Mouse (Mus musculus) neutrophil, adult 5-6 weeks (primary cell): Measurements from ENCODE around the gene Elmod3. TPM values are rescaled to one million over a fixed set of nuclear protein-coding genes. Genes with fewer than 3 reads are reported as not detected.
A peak's percentile ranks its signal among the peaks of the same experiment; 100 is the strongest.

ENCODE experiments used
- ATAC-seq: fragments of 151-379, 151-347 bp; 2 replicates; pipeline ENCODE4 v1.8.0; 2017; ENCODE audit warnings: mild to moderate bottlenecking, moderate TSS enrichment; ENCODE audit not compliant: insufficient number of reproducible peaks, poor library complexity, low FRiP score, severe bottlenecking; ENCODE audit errors: extremely low read depth
- total RNA-seq: library from RNA; stranded (forward); fragments of 200-1000 nt; gene quantifications from 2 replicates; pipeline ENCODE4 v1.2.3, GENCODE M21; 2017

Gene Elmod3
- total RNA-seq, 1 experiment from 2014 or later: 10.5 TPM

DNA sequence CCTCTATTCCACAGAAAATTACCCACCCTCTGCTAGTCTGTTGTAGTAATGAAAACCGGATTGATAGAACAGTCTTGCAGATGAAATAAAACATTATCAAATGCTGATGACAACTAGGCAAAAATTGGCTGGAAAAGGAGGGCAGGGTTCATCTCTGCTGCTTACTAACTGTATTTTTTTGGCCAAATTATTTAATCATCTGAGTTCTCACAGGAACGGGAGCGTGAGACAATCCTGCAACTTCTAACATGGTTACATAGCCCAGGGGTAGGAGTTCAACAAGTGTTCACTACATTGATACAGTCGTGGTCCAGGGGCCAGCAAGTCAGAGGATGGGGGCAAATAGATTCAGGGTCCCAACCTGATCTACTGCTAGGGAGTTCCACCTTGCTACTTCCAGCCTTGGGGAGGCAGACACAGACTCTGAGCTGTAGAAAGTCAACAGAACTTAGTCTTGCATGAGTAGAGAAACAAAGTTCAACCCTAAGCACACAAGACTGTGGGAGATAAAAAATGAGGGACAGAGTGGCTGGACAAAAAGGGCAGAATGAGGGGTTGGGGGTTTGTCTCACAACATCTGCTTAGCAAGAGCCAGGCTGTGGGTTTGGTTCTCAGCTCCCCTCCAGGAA lies 14.9 kb downstream of the Elmod3 start:
- ATAC-seq: no peak

DNA sequence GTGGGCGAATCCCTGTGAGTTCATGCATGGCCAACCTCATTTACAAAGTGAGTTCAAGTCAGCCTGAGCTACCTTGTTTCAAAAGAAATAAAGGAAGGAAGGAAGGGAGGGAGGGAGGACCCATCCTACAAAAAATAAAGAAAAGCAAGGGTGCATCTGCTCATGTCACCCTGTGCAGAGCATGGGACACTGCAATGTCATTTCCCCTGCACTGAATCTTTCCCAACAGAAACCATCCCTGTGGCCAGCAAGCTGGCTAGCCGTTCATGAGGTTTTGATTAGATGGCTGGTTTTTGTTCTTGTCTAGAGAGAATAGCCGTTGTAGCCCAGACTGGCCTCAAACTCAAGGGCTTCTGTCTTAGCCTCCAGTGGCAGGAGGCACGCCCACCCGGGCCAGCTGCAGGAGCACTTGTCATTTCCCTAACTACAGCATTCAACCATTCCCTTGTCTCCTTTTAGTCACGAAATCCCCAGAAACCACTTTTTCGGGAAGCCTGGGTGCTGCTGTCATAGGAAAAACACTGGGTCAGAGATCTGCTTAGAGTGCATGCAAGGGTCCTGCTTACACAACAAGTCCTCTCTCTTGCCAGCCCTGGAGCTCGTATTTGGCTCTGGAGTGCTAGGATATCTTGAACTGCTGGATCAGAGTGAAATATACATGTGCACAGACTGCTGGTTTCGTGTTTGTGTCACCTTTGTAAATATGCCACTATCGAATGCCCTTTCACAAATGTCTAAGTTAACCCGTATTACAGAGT lies 16.4 kb downstream of the Elmod3 start:
- ATAC-seq: no peak

- no peak for ATAC-seq
These were observed 22.2 kb downstream of the Elmod3 start for GRCm38 (mm10) chr6:72576041-72576440.

DNA sequence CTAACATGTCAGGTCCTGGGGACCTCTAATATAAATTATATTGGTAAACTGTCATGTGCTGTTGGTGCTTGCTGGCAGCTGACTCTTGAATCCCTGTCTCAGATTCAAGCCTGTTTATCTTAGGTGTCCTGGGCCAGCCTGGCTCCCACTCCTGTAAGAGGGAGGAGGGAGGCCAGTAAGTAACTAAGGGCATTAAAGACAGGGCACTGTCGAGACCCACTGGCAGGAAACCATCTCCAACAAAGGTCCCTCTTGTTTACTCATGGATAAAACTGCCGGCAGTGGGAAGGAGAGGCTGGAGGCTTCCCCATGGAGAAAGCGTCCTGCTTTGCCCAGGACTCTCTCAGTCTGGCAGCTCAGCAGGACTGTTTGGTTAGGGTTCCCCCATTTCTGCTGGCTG lies 26.4 kb downstream of the Elmod3 start:
- ATAC-seq: no peak

DNA sequence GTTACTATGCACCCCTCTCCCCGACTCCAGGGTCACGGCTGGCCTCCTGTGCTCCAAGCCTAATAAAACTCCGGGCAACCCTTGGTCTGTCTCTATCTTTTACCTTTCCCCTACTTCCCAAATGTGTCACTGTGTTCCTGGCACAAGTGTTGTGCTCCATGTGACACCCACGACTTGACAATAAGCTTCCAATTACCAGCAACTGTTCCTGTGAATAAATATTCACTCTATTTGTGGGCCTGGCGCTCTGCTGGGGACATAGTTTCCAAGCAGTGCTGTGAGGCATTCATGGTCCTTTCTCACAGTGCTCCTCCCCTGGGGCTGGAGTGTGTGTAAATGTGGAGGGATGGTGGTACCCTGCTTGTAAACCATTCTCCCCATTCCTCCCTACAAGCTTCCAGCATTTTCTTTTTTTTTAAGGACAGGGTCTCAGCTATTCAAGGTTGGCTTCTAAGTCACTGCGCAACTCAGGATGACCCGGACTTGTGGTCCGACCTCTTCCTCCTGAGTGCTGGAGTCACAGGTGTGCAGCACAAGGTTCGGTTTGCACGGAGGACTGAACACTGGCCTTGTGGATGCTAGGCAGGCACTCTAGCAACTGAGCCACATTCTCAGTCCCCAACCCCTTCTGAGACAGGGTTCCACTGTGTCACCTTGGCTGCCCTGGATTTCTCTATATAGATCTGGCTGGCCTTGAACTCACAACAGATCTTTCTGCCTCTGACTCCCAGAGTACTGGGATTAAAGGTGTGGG lies 27.4 kb downstream of the Elmod3 start:
- ATAC-seq: no peak

DNA sequence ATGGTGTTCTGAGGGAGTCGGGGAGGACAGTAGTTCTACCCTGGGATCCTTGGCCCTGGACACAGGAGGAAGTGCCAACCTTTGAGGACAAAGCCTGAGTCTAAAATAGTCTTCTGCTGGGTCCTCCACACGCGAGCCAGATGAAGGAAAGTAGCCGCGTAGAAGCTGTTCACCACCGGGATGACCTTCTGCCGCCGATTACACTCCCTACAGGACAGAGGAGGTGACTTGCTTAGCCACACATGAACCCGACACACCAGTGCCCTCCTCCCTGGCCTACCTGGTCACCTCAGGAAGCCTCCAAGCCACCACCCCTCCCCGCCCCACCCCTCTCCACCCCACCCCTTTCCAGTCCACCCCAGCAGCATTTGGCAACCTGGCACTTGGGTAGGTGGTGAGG lies 29.5 kb downstream of the Elmod3 start:
- ATAC-seq: no peak

DNA sequence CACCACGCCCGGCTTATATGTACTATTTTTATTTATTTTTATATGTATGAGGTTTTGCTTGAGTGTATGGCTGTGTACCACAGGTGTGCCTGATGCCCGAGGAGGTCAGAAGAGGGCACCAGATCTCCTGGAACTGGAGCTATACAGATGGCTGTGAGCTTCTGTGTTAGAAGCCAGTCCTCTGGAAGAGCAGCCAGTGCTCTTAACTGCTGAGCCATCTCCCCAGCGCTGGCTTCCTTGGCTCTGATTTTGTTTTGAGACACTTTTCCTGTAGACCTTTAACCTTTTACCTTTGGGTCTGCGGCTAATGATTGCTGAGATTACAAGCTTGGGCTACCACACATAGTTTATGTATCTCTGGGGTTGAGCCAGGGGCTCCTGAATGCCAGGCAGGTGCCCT lies 30.7 kb downstream of the Elmod3 start:
- no peak for ATAC-seq

DNA sequence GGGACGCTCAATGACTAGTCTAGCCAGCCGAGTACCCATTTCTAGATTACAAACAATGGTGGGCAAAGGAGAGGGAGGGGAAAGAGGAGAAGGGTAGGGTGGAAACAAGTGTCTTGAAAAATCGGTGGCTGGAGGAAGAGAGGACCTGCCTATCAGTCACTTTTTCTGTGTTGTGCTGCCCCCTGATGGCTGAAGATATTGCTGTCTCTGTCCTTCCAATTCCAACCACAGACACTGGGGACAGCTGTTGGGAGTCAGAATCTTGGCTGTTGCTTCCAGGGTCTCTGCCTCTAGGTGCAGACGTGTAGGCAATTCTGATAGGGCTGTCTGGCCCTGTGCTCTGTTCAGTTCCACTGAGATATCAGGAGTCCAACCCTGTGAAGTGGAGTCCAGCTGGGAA lies 32.2 kb downstream of the Elmod3 start:
- ATAC-seq: peak; percentile 88

DNA sequence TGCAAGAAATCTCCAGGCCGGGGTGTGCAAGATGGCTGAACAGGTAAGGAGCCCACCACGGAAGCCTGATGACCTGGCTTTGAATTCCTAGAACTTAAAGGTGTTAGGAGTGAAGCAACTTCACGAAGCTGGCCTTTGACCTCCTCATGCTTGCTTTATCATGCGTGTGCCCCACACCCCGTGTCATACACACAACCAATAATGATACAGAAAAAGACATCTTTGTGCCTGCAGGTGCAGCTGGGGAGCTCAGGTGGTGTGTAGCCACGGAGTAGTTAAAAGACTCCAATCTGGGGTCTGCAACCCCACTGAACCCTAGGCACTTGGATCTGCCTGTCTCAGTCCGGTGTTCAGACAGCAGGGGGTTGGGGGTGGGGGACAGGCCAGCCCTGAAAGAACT lies 32.7 kb downstream of the Elmod3 start:
- no peak for ATAC-seq

- ATAC-seq: no peak
These were observed 35.3 kb downstream of the Elmod3 start for GRCm38 (mm10) chr6:72562894-72563293.

DNA sequence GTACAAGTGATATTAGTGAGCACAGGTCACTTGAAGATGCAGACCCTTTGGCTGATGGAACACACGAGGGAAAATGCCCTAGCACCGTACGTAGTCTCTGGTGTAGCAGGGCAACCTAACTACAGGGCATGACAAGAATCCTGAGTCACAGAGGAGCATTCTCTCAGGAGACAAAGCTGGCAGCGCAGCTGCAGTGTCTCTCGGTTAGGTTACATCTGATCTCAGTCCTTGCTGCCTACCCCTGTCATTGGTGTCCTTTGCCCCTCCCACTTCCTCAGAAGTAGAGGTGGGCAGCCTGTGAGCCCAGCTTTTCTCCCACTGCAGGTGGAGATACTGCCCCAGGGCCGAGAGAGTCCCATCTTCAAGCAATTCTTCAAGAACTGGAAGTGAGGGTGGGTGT lies 35.7 kb downstream of the Elmod3 start:
- ATAC-seq: no peak

GRCm38 (mm10) chr6:72560801-72561200 lies 37.4 kb downstream of the Elmod3 start:
- ATAC-seq: no peak

- ATAC-seq: no peak
These were observed 45.2 kb downstream of the Elmod3 start for GRCm38 (mm10) chr6:72553079-72553412.

- peak; percentile 45 for ATAC-seq
These were observed 45.8 kb downstream of the Elmod3 start for GRCm38 (mm10) chr6:72552171-72553078.

- ATAC-seq: peak; percentile 48; the same call in 1 of the 2 replicates
These were observed 47.6 kb downstream of the Elmod3 start for GRCm38 (mm10) chr6:72550503-72551100.

DNA sequence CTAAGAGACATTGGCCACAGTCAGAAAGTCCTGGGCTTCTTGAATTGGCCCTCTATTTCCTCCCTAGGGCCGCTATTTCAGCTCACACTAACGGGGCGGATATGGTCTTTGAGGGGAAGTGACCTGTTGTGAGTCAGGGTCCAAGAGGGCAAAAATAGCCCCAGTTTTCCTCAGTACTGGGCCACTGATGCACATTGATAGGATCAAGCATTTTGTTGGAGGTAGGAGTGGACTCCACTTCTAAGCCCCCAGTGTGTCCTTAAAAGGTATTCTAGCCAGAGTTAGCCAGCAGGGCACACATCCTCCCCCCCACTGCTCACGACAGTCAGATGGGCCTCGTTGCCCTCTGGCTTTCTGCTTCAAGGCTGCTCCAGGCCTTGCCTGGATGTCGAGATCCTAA lies 48.2 kb downstream of the Elmod3 start:
- no peak for ATAC-seq

DNA sequence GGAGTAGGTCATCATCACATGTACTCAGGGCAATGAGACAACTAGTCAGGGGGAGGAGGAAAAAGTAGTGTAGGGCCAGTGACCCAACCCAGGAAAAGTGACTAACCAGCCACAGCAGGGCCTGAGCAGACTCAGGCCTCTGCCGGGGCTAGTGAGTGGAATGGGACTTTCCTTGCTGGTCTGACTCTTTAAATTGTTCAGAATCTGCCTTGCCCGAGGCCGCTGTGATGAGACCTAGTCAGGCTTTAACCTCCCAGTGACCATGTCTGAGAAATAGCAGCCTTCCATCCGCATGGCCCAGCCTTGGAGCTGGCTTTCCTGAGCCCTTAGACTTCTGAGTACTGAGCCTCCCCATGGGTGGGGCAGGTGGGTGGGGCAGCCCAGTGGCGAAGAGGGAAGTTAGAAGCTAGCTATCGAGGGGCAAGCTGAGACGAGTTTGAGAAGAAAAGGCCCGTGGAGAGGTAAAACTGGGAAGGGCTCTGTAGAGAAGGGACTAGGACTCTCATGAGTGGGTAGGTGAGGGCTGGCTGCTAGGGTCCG lies 49.1 kb downstream of the Elmod3 start:
- ATAC-seq: peak; percentile 35

DNA sequence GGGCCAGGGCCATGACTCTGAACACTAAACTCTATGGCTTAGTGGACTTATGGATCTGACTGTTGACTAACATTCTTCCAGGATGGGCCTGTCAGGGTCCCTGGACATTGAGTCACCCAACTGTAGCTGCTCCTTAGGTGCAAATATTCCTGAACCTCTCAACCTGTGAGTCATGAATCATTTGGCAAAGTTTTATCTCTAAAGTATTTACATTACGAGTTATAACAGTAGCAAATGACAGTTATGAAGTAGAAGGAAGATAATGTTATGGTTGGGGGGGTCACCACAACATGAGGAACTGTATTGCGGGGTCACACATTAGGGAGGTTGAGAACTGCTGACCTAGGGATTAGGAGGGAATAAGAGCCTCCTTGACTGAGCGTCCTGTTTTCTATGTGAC lies 50.4 kb downstream of the Elmod3 start:
- ATAC-seq: no peak

DNA sequence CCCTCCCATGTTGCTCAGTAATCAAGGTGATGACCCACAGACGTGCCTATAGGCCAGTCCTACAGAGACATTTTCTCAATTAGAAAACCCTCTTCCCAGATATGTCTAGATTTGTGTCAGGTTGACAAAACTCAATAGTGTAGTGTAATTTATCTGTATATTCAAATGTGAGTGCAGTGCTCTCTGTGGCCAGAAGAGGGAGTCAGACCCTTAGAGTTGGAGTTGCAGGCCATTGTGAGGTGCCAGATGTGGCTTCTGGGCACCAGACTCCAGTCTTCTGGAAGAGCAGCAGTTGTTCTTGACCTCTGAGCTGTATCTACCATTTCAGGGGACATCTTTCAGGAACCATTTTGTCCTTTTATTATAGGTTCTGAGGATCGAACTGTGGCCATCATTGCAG lies 51.1 kb downstream of the Elmod3 start:
- no peak for ATAC-seq
